Mouse (Mus musculus) gastrocnemius, postnatal 10 days (tissue): Measurements from ENCODE around the gene Cckar. TPM values are rescaled to one million over a fixed set of nuclear protein-coding genes. Genes with fewer than 3 reads are reported as not detected.
A peak's percentile ranks its signal among the peaks of the same experiment; 100 is the strongest.

Source experiments
- DNase-seq: peaks from one replicate; pipeline ENCODE4 v3.0.0; 2021; ENCODE audit warnings: mixed read lengths
- total RNA-seq, 2 experiments: library from RNA; stranded (reverse); gene quantifications; 2 replicates each; pipeline ENCODE4 v1.2.3; 2021

Cckar gene
- total RNA-seq, 2 experiments from 2014 or later: not detected

- peak; percentile 76 for DNase-seq
These were observed 35.2 kb downstream of the Cckar start for GRCm38 (mm10) chr5:53672352-53672751.

GRCm38 (mm10) chr5:53671507-53671906, 36.0 kb downstream of the Cckar start:
- no peak for DNase-seq

GRCm38 (mm10) chr5:53670321-53670938, 37.1 kb downstream of the Cckar start:
- no peak for DNase-seq

- no peak for DNase-seq
These were observed 39.5 kb downstream of the Cckar start for GRCm38 (mm10) chr5:53668021-53668420.

- no peak for DNase-seq
These were observed 43.8 kb downstream of the Cckar start for GRCm38 (mm10) chr5:53663665-53664064.

GRCm38 (mm10) chr5:53662413-53662812, 45.1 kb downstream of the Cckar start:
- no peak for DNase-seq

GRCm38 (mm10) chr5:53661508-53661907, 46.0 kb downstream of the Cckar start:
- DNase-seq: no peak

GRCm38 (mm10) chr5:53657925-53658324, 49.6 kb downstream of the Cckar start:
- DNase-seq: peak; percentile 28

- no peak for DNase-seq
These were observed 50.9 kb downstream of the Cckar start for GRCm38 (mm10) chr5:53656596-53656995.

Other genes with a start within 250 kb of the Cckar start
- gene Rbpj, start 241.6 kb downstream of the Cckar start, total RNA-seq: 10 to 100 TPM; 32.2 to 45.3 TPM
- 10 to 100 TPM; 20.5 to 21.2 TPM for gene Tbc1d19, start 101.9 kb upstream of the Cckar start, total RNA-seq